Mouse (Mus musculus): Measurements from ENCODE around the gene Gm49450.

DNA sequence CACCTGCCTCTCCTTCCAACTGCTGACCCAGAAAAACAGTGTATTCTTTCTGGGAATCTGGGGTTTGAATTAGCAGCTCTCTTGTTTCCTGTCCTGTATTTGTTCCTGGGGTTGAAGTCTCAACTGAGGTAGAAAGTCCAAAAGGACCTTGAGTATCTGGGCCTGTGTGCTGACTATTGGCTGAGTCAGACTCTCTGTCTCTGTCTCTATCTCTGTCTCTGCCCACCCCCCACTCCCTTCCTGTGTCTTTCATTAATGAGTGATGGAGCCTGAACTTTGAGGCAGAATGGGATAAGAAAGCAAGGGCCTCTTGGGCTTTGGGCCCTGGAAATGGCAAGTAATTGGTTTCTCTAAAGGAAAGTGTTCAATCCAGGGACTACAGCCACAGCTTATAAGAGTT is 69.7 kb downstream of the Gm49450 start:
- TF ChIP-seq CTCF (IDR thresholded peaks at IDR 0.05; ENCODE audit: low read depth) = no peak
- no peak for TF ChIP-seq EP300 (IDR thresholded peaks at IDR 0.05; ENCODE audit: low read depth)

Data from liver, embryonic 14.5 days (tissue).